Mouse (Mus musculus) thymus, postnatal 0 days (tissue): ENCODE data around the gene Irak2. TPM values are rescaled to one million over a fixed set of nuclear protein-coding genes. Genes with fewer than 3 reads are reported as not detected.
A peak's percentile ranks its signal among the peaks of the same experiment; 100 is the strongest.

ENCODE experiments used
- DNase-seq: peaks from one replicate; pipeline ENCODE4 v3.0.0-alpha.2; 2015; ENCODE audit warnings: low spot score
- polyA plus RNA-seq: library from polyadenylated mRNA; unstranded; fragments of >200 nt; fragmentation: Nextera tagmentation; extraction: Ambion mirVana; gene quantifications from 2 replicates; pipeline ENCODE4 v1.2.1, GENCODE M21; 2015

Irak2 gene
- polyA plus RNA-seq, 1 experiment from 2014 or later, result 2.7 TPM

DNA sequence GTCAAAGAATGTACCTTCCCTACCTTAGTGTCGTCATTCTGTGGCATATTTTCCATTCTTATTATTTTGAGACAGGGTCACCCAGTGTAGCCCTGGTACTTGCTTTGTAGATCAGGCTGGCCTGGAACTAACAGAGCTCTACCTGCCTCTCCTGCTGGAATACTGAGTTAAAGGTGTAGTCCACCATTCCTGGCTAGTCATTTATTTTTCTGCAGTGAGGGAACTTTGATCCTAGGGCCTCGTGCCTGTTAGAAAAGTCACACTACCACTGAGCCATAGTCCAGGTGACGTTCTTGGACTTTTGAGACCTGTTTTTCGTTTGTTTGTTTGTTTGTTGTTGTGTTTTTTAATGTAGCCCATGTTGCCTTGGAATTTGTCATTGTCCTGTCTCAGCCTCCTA lies 934 bp downstream of the Irak2 start:
- no peak for DNase-seq

DNA sequence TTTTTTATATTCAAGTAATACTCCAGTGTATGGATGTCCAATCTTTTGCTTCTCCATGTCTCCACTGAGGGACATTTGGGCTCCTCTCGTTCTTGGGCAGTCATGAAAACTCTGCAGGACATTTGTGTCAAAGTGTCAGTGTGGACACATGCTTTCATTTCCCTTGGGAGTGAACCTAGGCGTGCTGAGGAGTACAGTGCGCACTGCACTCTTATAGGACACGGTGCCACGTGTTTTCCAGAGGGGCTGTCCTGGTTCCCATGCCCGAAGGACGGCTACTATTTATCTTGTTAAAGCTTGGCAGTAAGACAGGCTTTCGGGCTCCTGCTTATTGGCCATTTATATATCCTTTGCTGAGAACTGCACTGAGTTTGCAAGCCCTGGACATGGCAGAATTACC lies 4.3 kb downstream of the Irak2 start:
- no peak for DNase-seq

DNA sequence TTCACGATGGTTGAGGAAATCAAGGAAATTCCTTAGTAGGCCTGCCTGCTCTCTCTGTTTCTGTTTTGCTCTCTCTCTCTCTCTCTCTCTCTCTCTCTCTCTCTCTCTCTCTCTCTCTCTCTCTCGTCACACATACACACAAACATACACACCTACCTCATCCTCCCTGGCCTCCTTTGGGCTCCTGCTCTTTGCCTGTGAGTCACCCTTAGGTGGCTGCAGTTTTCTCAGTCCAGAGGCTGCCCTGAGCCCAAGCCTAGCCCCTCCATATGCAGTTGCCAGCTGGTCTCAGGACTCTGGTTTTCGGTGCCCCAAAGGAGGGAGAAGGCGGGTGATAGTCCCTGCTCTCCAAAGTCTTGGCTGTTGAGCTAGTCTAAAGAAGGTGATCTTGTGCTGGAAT lies 4.8 kb downstream of the Irak2 start:
- no peak for DNase-seq

DNA sequence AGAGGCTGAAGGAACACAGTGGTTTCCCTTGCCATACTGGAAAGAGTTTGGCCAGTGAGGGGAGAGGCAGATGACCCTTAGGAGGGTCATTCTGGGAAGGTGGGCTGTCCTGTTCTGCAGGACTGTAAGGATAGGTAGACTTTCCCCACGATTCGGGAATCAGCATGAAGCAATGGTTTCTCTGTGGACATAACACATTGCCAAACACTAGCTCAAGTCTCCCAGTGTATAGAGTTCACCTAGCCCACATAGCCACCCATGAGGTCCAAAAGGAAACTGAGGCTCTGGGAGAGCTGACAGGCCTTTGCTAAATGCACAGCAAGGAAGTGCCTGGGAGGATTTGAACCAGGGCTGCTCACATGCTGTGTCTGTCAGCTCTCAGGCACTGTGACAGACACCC lies 5.7 kb downstream of the Irak2 start:
- no peak for DNase-seq

DNA sequence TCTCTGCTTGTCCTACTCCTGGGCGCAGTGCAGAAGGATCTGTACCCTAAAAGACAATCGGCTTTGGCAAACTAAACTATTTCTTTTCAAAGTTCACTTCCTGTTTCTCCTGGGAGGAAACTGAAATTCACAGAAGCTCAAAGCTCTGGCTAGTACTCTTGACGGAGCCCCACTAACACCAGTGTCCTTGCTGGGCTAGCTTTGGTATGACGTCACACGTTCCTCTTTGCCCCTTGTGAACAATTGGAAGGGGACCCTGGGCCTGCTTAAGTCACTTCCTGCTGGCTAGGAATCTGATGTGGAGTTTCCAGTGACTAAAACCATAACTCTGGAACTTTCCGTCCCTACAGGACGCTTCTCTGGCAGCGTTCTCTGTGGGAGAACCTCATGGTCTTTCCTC lies 6.5 kb downstream of the Irak2 start:
- DNase-seq, result no peak

DNA sequence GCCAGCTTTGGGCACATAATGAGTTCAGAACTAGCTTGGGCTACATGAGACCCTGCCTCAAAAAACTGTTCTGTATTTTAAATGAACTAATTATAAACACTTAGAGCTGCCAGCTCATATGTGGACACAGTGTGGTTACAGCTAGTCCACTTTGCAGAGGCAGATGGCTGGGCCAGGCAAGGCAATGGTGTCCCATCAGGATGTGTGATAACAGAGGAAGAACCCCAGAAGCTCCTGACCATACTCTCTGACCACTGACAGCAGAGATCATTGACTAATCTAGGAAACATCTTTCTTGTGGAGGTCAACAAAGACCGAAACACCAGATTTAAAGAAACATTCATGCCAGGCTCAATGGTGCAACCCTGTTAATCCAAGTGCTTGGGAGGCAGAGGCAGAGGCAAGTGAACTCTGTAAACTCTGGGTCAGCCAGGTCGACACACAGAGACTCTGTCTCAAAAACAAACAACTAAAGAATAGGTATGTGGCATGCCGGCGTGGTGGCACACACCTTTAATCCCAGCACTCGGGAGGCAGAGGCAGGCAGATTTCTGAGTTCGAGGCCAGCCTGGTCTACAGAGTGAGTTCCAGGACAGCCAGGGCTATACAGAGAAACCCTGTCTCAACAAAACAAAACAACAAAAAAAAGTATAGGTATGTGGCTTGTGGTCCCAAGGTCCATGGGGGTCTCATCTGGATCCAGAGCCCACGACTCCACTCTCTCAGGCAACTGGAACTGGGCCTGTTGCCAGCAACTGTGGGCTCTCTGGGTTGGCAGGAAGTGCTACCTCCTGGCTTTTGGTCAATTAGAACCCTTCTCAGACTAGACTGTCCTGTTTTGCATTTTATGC lies 11.3 kb downstream of the Irak2 start:
- DNase-seq, result no peak

DNA sequence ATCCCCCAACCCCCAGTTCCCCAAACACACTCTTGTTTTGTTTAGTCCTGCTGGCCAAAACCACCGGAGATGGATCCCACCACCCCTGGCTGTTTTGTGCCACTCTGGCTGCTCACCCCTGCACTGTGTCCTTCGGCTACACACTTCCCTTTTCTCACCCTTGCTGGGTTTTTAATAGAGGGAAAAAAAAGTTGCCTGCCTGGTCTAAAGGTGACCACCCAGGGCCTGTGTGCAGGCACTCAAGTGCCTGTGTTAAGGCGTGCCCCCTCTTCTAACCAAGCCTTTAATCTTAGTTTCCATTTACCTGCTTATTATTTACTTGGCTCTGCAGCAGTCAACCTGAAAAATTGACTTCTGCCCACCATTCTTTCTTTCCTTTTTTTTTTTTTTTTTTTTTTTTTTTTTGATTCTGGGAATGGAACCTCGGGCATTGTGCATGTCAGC lies 12.0 kb downstream of the Irak2 start:
- DNase-seq, result no peak

DNA sequence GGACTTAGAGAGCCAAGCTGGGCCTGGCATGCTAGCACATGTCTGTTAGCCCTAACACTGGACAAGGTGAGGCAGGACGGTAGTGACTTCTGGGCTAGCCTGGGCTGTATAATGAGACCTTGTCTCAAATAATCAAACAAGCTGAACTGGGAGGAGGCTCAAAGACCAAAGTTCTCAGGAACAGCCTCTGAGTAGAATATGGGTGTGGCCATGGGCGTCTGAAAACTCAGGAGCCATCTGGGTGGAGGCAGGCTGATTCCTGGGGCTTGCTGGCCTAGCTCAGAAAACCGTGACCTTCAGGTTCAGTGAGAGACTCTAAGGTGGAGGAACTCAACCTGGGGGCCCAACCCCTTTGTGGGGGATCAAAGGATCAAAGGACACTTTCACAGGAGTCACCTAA lies 13.4 kb downstream of the Irak2 start:
- no peak for DNase-seq

DNA sequence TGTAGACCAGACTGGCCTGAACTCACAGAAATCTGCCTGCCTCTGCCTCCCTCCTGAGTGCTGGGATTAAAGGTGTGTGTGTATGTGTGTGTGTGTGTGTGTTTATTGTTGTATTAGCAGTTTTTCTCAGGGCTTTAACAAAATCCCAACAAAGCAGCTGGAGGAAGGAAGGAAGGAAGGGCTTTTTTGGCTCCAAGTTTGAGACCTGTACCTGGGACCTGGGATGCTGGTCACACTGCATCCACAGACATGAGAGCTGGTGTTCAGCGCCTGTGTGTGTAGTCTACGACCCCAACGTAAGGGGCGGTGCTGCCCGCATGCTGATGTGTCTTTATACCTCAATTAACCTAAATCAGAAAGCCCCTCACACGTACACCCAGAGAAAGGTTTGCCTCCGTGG lies 15.3 kb downstream of the Irak2 start:
- no peak for DNase-seq

DNA sequence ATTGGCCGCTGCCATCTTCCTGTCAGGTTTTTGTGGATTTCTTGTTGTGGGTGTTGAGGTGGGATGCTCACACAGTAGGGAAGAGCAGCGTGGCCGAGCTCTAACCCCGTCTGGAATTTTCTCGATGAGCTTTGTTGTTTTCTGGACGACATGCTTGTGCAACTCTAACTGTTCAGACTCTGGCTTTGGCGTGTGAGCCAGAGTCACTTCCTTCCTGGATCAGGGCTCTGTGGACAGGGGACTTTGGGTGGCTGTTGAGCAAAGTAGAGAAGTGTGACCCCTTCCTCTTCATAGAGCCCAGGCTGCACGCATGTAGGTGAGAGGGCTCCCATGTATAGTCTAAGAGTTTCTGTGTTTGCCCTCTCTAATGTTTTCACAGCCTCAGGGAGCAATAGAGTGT lies 15.8 kb downstream of the Irak2 start:
- no peak for DNase-seq

DNA sequence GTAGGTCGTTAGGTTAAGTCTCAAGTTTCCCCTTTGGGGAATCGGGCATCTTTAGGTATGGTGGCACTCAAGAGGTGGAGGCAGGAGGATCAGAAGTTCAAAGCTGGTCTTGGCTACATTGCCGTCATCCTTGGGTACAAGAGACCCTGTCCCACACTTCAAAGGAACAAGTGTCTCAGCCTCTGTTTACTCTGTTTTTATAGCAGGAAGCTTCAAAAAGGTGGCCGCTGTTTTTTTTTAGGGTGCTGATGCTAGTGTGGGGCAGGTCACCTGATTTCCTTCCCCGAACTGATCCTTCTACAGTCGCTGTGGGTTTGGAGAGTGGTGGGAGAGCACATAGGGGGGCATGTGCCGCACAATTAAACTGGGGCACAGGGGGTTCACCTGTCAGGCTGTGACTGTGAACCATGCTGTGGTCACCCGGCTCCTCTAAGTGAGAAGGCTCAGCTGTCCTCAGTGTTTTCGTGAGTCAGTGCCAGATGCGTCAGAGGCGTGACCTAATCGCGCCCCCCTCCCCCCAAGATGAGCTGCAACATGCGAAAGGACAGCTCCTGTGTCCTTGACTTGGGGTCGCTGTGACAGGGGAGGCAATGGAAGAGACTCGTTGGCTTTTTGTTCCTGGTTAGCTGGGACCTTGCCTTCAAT lies 16.6 kb downstream of the Irak2 start:
- peak; percentile 26 for DNase-seq

DNA sequence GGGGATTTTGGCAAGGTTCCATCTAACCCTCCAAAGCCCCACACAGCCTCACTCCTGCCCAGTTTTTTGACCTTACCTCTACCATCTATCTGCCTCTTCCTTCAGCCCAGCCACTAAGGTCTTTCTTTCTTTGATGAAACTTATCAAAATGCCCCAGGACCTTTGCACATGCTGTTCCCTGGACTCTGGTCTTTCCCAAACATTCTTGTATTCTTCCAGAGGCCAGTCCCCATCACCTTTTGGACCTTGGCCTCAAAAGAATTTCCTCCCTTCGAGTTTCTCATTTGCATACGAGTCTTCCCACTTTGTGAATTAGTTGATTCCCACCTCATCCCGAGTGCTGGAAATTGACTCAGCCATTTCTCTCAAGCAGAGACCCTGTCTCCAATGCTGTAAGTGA lies 17.2 kb downstream of the Irak2 start:
- DNase-seq, result no peak

DNA sequence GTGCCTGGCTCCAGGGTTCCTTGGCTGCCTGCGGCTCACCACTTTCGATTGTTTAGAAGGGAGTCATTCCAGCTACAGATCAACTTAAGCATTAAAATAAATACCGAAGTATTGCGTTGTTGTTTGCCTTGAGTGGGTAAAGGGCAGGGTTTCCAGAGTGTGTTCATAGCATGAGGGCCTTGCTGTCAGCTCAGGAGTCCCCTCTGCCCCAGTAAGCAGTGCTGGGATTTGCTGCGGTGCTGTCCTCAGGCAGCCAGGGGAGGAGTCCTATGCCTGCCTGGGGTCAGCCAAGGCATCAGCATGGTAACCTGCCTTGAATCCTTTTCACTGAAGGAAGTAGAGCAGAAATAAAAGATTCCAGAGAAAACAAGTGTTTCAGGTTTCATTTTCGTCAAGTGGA lies 18.6 kb downstream of the Irak2 start:
- no peak for DNase-seq

DNA sequence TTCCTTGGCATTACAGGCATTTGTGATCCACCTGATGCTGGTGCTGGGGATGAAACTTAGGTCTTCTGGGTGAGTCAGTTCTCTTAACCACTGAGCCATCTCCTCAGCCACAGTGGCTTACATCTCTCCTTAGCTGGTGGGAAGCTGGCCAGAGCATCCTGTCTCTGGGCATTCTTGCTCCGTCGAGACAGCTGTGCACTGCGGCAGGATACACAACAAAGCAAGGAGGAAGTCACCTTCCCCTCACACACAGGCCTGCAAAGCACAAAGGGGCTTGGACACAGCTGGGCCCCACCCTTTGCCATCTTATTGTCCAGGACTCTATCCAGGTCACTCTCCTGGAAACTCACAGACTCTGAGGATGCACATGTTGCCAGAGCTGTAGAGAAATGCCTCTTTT lies 20.0 kb downstream of the Irak2 start:
- peak; percentile 21 for DNase-seq

DNA sequence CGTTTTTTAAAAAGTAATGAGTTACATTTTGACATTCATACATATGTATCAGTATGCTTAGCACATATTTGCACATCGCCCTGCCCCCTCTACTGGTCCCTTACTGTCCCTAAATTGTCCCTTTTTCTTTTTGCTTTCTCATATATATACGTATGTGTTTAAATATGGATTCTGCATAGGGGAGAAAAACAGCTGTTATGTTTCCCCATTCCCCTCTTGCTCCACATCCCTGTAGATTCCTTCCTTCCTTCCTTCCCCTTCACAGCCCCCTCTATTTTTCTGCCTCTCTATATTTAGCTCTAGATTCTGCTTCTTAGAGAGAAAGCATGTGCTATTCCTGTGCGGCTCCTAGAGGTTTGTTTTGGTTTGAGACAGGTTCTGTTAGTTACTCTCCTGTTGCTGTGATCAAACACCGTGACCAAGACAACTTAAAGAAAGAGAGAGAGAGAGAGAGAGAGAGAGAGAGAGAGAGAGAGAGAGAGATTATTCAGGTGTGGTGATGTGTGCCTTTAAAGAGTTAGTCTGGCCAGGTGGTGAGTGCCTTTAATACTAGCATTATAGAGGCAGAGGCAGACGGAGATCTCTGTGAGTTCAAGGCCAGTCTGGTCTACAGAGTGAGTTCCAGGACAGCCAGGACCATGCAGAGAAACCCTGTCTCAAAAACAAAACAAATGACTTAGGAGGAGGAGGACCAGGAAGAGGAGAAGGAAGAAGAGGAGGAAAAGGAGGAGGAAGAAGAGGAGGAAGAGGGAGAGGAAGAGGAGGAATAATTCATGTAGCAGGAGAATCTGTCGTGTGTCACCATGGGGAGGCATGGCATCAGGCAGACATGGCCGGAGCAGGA lies 21.6 kb downstream of the Irak2 start:
- no peak for DNase-seq

DNA sequence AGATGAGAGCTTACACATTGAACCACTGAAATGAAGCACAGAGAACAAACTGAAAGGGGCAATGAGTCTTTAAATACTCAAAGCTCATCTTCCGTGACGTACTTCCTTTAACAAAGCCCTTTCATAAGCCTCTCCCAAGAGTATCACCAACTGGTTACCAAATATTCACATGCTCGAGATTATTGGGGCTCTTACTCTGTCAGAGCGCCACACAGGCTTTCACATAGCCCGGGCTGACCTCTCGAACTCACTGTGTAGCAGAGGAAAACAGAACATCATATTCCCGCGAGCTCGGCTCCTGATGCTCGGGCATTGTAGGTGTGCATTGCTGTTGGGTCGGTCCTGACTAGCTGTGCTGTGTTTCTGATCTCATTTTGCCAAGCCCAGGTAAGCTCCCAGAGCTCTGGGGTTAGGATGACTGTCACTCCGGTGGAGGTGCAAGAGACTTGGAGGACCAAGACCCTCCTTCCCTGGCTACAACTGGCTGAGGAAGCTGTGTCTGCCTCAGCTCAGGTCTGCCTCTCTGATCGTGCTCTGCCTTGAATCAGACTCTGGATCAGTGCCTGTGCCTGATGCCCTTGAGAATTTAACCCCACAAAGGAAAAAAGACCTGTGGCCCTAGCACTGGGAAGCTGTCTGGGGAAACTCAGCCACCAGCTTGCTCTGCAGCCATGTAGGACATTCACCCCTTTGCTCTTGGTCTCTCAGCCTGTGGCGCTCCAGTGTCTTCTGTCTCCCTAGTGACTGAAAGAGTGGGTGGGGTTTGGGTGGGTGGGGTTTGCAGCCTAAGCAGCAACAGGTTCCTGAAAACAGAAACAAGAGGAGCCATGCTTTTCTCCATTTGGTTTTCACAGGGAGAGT lies 22.5 kb downstream of the Irak2 start:
- DNase-seq, result no peak

DNA sequence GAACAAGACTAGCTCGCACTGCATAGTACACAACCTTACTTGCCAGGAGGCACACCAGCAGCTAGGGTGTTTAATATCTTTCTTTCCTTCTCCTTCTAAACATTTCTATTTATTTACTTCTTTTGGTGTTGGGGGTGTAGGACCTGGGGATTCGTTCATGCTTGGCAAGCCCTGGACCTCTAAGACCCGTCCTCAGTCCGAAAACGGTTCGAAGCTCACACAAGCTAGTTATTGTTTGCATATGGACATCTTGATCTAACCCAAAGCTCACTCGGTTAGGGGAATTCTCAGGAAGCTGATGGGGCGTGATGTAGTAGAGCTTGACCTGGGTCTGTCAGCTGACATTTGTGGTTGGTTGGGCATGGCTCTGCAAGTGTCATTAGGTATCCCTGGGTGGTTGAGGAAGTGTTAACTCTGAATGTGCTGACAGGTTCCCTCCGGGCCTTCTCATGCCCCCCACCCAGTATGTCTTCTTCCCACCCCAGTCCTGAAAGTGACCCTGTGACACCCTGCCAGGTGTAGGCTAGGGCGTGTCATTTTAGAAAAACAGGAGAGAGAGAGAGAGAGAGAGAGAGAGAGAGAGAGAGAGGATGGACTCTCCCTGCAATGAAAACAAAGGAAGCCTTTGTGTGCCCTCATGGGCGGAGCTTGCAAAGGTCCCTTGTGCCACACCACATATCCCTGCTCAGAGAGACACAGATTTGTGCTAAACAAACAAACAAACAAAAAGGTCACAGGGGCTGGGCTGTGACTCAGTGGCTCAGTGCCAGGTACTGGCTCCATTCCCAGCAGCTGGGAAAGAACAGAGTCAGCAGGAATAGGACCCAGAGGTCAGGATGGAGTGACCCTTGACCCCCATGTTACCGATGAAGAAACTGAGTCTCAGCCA lies 23.3 kb downstream of the Irak2 start:
- DNase-seq, result no peak

DNA sequence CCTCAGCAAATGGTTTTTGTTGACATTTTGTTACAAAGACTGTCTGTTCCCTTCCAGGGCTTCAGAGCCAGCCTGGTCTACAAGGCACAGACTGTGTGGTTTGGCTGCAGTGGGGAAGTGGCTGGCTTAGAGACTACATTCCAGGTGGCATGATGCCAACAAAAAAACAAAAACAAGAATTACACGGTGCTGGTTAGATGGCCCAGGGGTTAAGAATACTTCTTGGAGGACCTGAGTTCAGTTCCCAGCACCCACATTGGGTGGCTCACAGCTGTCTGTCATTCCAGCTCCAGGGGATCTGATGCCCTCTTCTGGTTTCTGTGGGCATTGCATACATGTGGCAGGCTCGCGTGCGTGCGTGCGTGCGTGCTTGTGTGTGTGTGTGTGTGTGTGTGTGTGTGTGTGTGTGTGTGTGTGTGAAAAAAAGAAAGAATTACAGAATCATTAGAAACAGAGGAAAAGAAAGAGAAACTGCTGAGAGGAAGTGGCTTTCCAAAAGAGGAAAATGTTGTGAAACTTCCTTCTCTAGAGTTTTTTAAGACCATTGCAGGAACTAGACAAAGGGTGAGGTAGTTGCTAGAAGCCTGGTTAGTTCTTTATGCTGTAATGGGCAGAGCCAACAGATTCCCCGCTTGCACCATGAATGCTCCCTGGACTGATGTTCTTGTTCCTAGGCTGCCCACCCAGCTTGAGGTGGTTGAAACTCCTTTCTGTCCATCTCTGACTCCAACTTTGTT lies 24.9 kb downstream of the Irak2 start:
- no peak for DNase-seq

DNA sequence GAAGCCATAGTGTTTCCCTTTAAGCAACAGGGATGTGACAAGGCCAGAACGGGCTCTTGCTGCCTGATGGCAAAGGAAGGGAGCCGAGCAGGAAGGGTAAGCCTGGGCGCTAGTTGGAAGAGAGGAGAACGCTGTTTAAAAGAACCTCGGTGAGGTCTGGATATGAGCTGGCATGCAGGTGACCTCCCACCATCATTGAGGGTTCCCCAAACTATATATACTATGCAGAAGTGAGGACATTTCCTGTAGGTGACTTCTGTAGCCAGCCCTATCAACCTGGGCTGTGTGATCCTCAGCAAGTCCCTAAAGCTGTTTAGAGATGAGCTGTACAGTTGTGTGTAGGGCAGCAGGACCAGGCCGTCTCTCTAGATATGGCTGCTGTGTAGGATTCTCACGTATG lies 26.0 kb downstream of the Irak2 start:
- DNase-seq, result no peak
